ENCODE assay signal across 9 mouse cellular contexts in the genomic region with DNA sequence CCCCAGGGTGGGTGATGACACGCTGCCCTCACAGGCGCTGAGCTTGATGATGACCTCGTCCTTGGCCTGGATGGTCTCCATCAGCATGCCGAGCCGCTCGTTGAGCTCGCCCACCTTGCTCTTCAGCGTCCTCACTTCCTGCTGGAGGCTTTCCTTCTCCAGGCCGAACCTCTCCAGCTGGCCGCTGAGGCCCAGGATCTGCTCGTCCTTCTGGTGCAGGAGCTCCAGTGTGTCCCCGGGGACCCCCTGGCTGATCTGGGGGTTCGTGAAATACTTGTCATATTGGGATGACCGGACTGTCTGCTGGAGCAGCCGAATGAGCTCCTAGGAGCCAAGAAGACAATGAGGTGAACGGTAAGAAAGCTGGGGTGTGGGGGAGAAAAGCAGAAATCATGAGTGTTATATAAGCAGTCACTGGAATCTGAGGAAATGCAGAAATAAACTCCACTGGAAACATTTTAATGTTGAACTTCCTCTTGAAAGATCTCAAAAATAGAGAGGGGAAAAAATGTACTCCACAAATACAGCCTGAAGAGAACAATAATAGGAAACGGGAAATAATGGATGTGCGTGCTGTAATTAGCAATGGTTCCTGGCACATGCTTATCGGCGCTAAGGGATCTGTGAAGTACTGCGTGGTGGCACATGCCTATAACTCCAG. TPM values are rescaled to one million over a fixed set of nuclear protein-coding genes. Genes with fewer than 3 reads are reported as not detected.
DNase-seq lines count a peak whose midpoint lies in the region; ATAC-seq lines count a peak whose summit lies in the region.
"Had no signal": no experiment of that assay in that cellular context is flagged by ENCODE, and none has a peak within 500 bp of the region (broad histone marks: within the 10 kb centered on the region; RNA-seq: fewer than 3 reads in every experiment).

No protein-coding gene starts in this region.

- 87% methylated on average over 21 of the region's 21 CpGs for WGBS in neural tube, embryonic 13.5 days
- WGBS in neural tube, embryonic 15.5 days: 84% methylated on average over 21 of the region's 21 CpGs
- 79% methylated on average over 21 of the region's 21 CpGs for WGBS in stomach, embryonic 16.5 days

- no peak for ATAC-seq in neural tube, embryonic 13.5 days (ENCODE audit: low read depth)
- ATAC-seq in neural tube, embryonic 15.5 days (ENCODE audit: low FRiP score): no peak
- 0 out of 2 replicates have a peak, but pooled peaks have one; percentile 38 for ATAC-seq in stomach, embryonic 16.5 days (ENCODE audit: insufficient read depth, low FRiP score)
- ATAC-seq: forebrain, embryonic 15.5 days had no signal

- H3K4me2 ChIP-seq in neural tube, embryonic 13.5 days: no peak overlapping the region
- no peak overlapping the region for H3K4me2 ChIP-seq in neural tube, embryonic 15.5 days
- H3K4me2 ChIP-seq in stomach, embryonic 16.5 days (ENCODE audit: low read depth, low read length): no peak overlapping the region
- H3K4me2 ChIP-seq: forebrain, embryonic 15.5 days had no signal

- no peaks in the 10 kb centered on the region for H3K9me3 ChIP-seq in neural tube, embryonic 13.5 days
- no peaks in the 10 kb centered on the region for H3K9me3 ChIP-seq in neural tube, embryonic 15.5 days (replicated peaks)
- H3K9me3 ChIP-seq in stomach, embryonic 16.5 days (replicated peaks; ENCODE audit: control insufficient read depth, low read length): no peaks in the 10 kb centered on the region
- H3K9me3 ChIP-seq: forebrain, embryonic 15.5 days had no signal

- no peak overlapping the region for H3K4me3 ChIP-seq in neural tube, embryonic 13.5 days
- no peak overlapping the region for H3K4me3 ChIP-seq in neural tube, embryonic 15.5 days (replicated peaks)
- H3K4me3 ChIP-seq in stomach, embryonic 16.5 days (replicated peaks; ENCODE audit: low read length): no peak overlapping the region
- H3K4me3 ChIP-seq: forebrain, embryonic 15.5 days had no signal

- intact Hi-C loops in heart, postnatal 10 days (cut with DNase I): loop anchor here (5.0 kb wide), 2 partner anchors 41 to 221 kb away; no protein-coding TSS in a partner anchor
- intact Hi-C loops in left cerebral cortex, postnatal 36 days (cut with DNase I): no loop called here

- 0 out of 2 replicates have a peak overlapping the region, but pooled peaks have one; percentile 18 for H3K27ac ChIP-seq in neural tube, embryonic 13.5 days (replicated peaks)
- H3K27ac ChIP-seq in neural tube, embryonic 15.5 days (replicated peaks): no peak overlapping the region
- peak overlapping the region; percentile 51; the same call in 1 of the 2 replicates for H3K27ac ChIP-seq in stomach, embryonic 16.5 days (ENCODE audit: low read length)
- H3K27ac ChIP-seq: forebrain, embryonic 15.5 days; liver, embryonic 14.5 days had no signal

- no peaks in the 10 kb centered on the region for H3K4me1 ChIP-seq in neural tube, embryonic 13.5 days (replicated peaks)
- no peaks in the 10 kb centered on the region for H3K4me1 ChIP-seq in neural tube, embryonic 15.5 days
- no peaks in the 10 kb centered on the region for H3K4me1 ChIP-seq in stomach, embryonic 16.5 days (ENCODE audit: control insufficient read depth, insufficient read depth, low read length)
- H3K4me1 ChIP-seq: forebrain, embryonic 15.5 days had no signal

- H3K27me3 ChIP-seq in neural tube, embryonic 13.5 days: no peaks in the 10 kb centered on the region
- H3K27me3 ChIP-seq in neural tube, embryonic 15.5 days (replicated peaks): no peaks in the 10 kb centered on the region
- no peaks in the 10 kb centered on the region for H3K27me3 ChIP-seq in stomach, embryonic 16.5 days (ENCODE audit: control insufficient read depth, insufficient read depth, low read length)
- H3K27me3 ChIP-seq: forebrain, embryonic 15.5 days had no signal

- H3K36me3 ChIP-seq in neural tube, embryonic 13.5 days: peaks cover 39% of the 10 kb centered on the region
- peaks cover 28% of the 10 kb centered on the region for H3K36me3 ChIP-seq in neural tube, embryonic 15.5 days
- H3K36me3 ChIP-seq in stomach, embryonic 16.5 days (ENCODE audit: control insufficient read depth, insufficient read depth, low read length): peaks cover 11% of the 10 kb centered on the region

- H3K9ac ChIP-seq in neural tube, embryonic 13.5 days: no peak overlapping the region
- no peak overlapping the region for H3K9ac ChIP-seq in neural tube, embryonic 15.5 days (replicated peaks)
- no peak overlapping the region for H3K9ac ChIP-seq in stomach, embryonic 16.5 days (ENCODE audit: low read length)
- H3K9ac ChIP-seq: forebrain, embryonic 15.5 days; liver, embryonic 14.5 days had no signal

- DNase-seq in heart, postnatal 10 days: peak; percentile 44 to 57
- peak; percentile 60 for DNase-seq in left cerebral cortex, postnatal 36 days (ENCODE audit: low spot score in 2 of 2)
- no peak for DNase-seq in adrenal gland, adult 18-20 months (ENCODE audit: low spot score in 2 of 2)
- DNase-seq in urinary bladder, postnatal 10 days (ENCODE audit: low spot score): no peak

RNA-seq across cellular contexts. Expression of a gene that starts 44.4 kb away (rescaled TPM):
- polyA plus RNA-seq in neural tube, embryonic 13.5 days (2015; fragmentation: Nextera tagmentation; extraction: Ambion mirVana): 6.8 and 7.3 TPM in 2 replicates
- polyA plus RNA-seq in neural tube, embryonic 15.5 days (2015; fragmentation: Nextera tagmentation; extraction: Ambion mirVana): 6.1 and 7.6 TPM in 2 replicates
- 10 to 100 TPM; 16.8 to 21.6 TPM for total RNA-seq in heart, postnatal 10 days (2021)
- 10 to 100 TPM in 1 of 2 experiments, 1 to 10 TPM in 1; 9.9 to 13.5 TPM for total RNA-seq in left cerebral cortex, postnatal 36 days (2021)
- 15.1 and 15.4 TPM in 2 replicates for polyA plus RNA-seq in stomach, embryonic 16.5 days (2015; fragmentation: Nextera tagmentation; extraction: Ambion mirVana)
- 10 to 100 TPM; 21.8 to 23.2 TPM for total RNA-seq in adrenal gland, adult 18-20 months (2021)

Comparison
In these comparisons a context has a peak if more than half of its experiments do, and no peak if none do; other contexts are left out.
1. DNase-seq: peak in heart, postnatal 10 days (2 of 2) and left cerebral cortex, postnatal 36 days (2 of 2); none in adrenal gland, adult 18-20 months (0 of 2) and urinary bladder, postnatal 10 days (single experiment).